In the genomic region with DNA sequence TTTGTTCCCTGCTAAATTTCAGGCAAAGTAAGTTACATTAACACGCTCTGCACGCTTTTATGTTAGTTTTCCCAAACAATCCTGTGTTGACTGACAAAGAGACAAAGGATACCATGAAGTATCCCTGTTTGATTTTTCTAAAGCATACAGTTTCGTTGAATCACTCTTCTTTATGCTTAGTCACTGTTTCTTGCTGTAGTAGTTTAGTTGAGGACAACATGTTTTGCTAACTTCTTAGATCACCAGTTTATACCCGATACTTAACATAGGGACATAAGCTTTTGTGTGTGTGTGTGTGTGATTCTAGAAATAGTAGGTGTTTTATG, we compare ENCODE assay signal across 8 mouse cellular contexts. TPM values are rescaled to one million over a fixed set of nuclear protein-coding genes. Genes with fewer than 3 reads are reported as not detected.
DNase-seq lines count a peak whose midpoint lies in the region; ATAC-seq and TF ChIP-seq lines count a peak whose summit lies in the region.

No protein-coding gene starts in this region.

- no peaks in the 10 kb centered on the region for H3K36me3 ChIP-seq in lung, embryonic 16.5 days (ENCODE audit: control insufficient read depth, insufficient read depth, low read length)
- H3K36me3 ChIP-seq in embryonic facial prominence, embryonic 10.5 days (replicated peaks), result peaks cover 9% of the 10 kb centered on the region
- H3K36me3 ChIP-seq in intestine, postnatal 0 days (ENCODE audit: control insufficient read depth, insufficient read depth), result no peaks in the 10 kb centered on the region

- H3K27ac ChIP-seq in lung, embryonic 16.5 days (ENCODE audit: low read length), result peak overlapping the region; percentile 97
- peak overlapping the region; percentile 99 for H3K27ac ChIP-seq in embryonic facial prominence, embryonic 10.5 days (replicated peaks)
- H3K27ac ChIP-seq in intestine, postnatal 0 days (ENCODE audit: low read depth, low read length), result 0 out of 2 replicates have a peak overlapping the region, but pooled peaks have one; percentile 99

- no peak for TF ChIP-seq CTCF in intestine, postnatal 0 days (IDR thresholded peaks at IDR 0.05; ENCODE audit: low read depth)

- 0 out of 2 replicates have a peak, but pooled peaks cover 2% of the 10 kb centered on the region for H3K4me1 ChIP-seq in lung, embryonic 16.5 days (replicated peaks; ENCODE audit: control insufficient read depth, insufficient read depth, low read length)
- H3K4me1 ChIP-seq in embryonic facial prominence, embryonic 10.5 days, result peaks cover 10% of the 10 kb centered on the region
- H3K4me1 ChIP-seq in intestine, postnatal 0 days (replicated peaks; ENCODE audit: control insufficient read depth, insufficient read depth, low read length), result 0 out of 2 replicates have a peak, but pooled peaks cover 4% of the 10 kb centered on the region

- H3K27me3 ChIP-seq in lung, embryonic 16.5 days (ENCODE audit: control insufficient read depth, insufficient read depth, low read depth, low read length), result no peaks in the 10 kb centered on the region
- H3K27me3 ChIP-seq in embryonic facial prominence, embryonic 10.5 days (replicated peaks; ENCODE audit: low read depth, poor library complexity, severe bottlenecking), result no peaks in the 10 kb centered on the region
- no peaks in the 10 kb centered on the region for H3K27me3 ChIP-seq in intestine, postnatal 0 days (replicated peaks; ENCODE audit: control insufficient read depth, insufficient read depth, low read length)

- no peaks in the 10 kb centered on the region for H3K9me3 ChIP-seq in lung, embryonic 16.5 days (ENCODE audit: control insufficient read depth, low read length)
- H3K9me3 ChIP-seq in embryonic facial prominence, embryonic 10.5 days, result no peaks in the 10 kb centered on the region
- H3K9me3 ChIP-seq in intestine, postnatal 0 days (ENCODE audit: control insufficient read depth), result no peaks in the 10 kb centered on the region

- ATAC-seq in lung, embryonic 16.5 days (ENCODE audit: low read depth), result no peak
- ATAC-seq in intestine, postnatal 0 days, result no peak

- H3K4me2 ChIP-seq in lung, embryonic 16.5 days (ENCODE audit: low read depth, low read length), result peak overlapping the region; percentile 94
- peak overlapping the region; percentile 97 for H3K4me2 ChIP-seq in intestine, postnatal 0 days (replicated peaks; ENCODE audit: low read depth)

- DNase-seq in lung, postnatal 10 days, result no peak
- no peak for DNase-seq in embryonic facial prominence, embryonic 10.5 days (ENCODE audit: low spot score)
- DNase-seq in retina, embryonic 14.5 days (ENCODE audit: low spot score), result peak; percentile 41
- no peak for DNase-seq in left cerebral cortex, adult 9 months (ENCODE audit: low spot score in 2 of 2)
- no peak for DNase-seq in spleen, adult 18-20 months
- DNase-seq in kidney, postnatal 14 days, result no peak

- 0% methylated on average over 4 of the region's 4 CpGs for WGBS in lung, embryonic 16.5 days
- WGBS in embryonic facial prominence, embryonic 10.5 days, result 4% methylated on average over 4 of the region's 4 CpGs
- WGBS in intestine, postnatal 0 days, result 9% methylated on average over 4 of the region's 4 CpGs

- H3K9ac ChIP-seq in lung, embryonic 16.5 days (ENCODE audit: low read length), result peak overlapping the region; percentile 94
- H3K9ac ChIP-seq in intestine, postnatal 0 days (ENCODE audit: low read depth, low read length), result 0 out of 2 replicates have a peak overlapping the region, but pooled peaks have one; percentile 93

- H3K4me3 ChIP-seq in lung, embryonic 16.5 days (ENCODE audit: low read length), result peak overlapping the region; percentile 80
- H3K4me3 ChIP-seq in embryonic facial prominence, embryonic 10.5 days, result peak overlapping the region; percentile 95
- peak overlapping the region; percentile 81 for H3K4me3 ChIP-seq in intestine, postnatal 0 days (ENCODE audit: low read depth, low read length)

RNA-seq across cellular contexts. Expression of a gene that starts 1.1 kb away (rescaled TPM):
- 33.1 and 34.8 TPM in 2 replicates for polyA plus RNA-seq in lung, embryonic 16.5 days (2015; fragmentation: Nextera tagmentation; extraction: Ambion mirVana)
- 52.5 and 53.4 TPM in 2 replicates for polyA plus RNA-seq in embryonic facial prominence, embryonic 10.5 days (2016; fragmentation: Nextera tagmentation; extraction: Ambion mirVana)
- 8.7 and 8.9 TPM in 2 replicates for polyA plus RNA-seq in intestine, postnatal 0 days (2015; fragmentation: Nextera tagmentation; extraction: Ambion mirVana)
